8 mouse cellular contexts compared by ENCODE assay signal in genomic region chr13:96407040-96407439, GRCm38 (mm10). TPM values are rescaled to one million over a fixed set of nuclear protein-coding genes. Genes with fewer than 3 reads are reported as not detected.
DNase-seq lines count a peak whose midpoint lies in the region; ATAC-seq and TF ChIP-seq lines count a peak whose summit lies in the region.

No protein-coding gene starts in this region.

- H3K79me2 ChIP-seq in CH12.LX (replicated peaks; ENCODE audit: control insufficient read depth, extremely low read depth, insufficient read depth, poor library complexity, severe bottlenecking) = no peaks in the 10 kb centered on the region

- intact Hi-C loops in heart, postnatal 14 days (cut with DNase I) = loop anchor here (1.0 kb wide), 1 partner anchor 186 kb away; no protein-coding TSS in a partner anchor

- no peaks in the 10 kb centered on the region for H3K9me3 ChIP-seq in hindbrain, embryonic 10.5 days
- H3K9me3 ChIP-seq in hindbrain, embryonic 12.5 days (replicated peaks) = no peaks in the 10 kb centered on the region
- no peaks in the 10 kb centered on the region for H3K9me3 ChIP-seq in CH12.LX (replicated peaks; ENCODE audit: low read length)
- H3K9me3 ChIP-seq in limb, embryonic 13.5 days = no peaks in the 10 kb centered on the region

- 63% methylated on average over 4 of the region's 4 CpGs for WGBS in hindbrain, embryonic 10.5 days
- WGBS in hindbrain, embryonic 12.5 days = 75% methylated on average over 4 of the region's 4 CpGs
- 86% methylated on average over 4 of the region's 4 CpGs for WGBS in limb, embryonic 13.5 days

- peak; percentile 29 for TF ChIP-seq RAD21 in CH12.LX (IDR thresholded peaks at IDR 0.05; ENCODE audit: low read depth, low read length)

- peaks cover 91% of the 10 kb centered on the region for H3K36me3 ChIP-seq in hindbrain, embryonic 10.5 days
- H3K36me3 ChIP-seq in hindbrain, embryonic 12.5 days = peaks cover 71% of the 10 kb centered on the region
- H3K36me3 ChIP-seq in CH12.LX (replicated peaks in 1 of 2; ENCODE audit: control insufficient read depth in 1 of 2, insufficient read depth in 1 of 2, low read length in 1 of 2) = peaks cover 57 to 88% of the 10 kb centered on the region in 2 experiments
- H3K36me3 ChIP-seq in limb, embryonic 13.5 days = peaks cover 69% of the 10 kb centered on the region

- no peak overlapping the region for H3K27ac ChIP-seq in hindbrain, embryonic 10.5 days
- no peak overlapping the region for H3K27ac ChIP-seq in hindbrain, embryonic 12.5 days
- no peak overlapping the region for H3K27ac ChIP-seq in CH12.LX (ENCODE audit: insufficient read depth, low read depth)
- H3K27ac ChIP-seq in limb, embryonic 13.5 days = no peak overlapping the region

- no peak overlapping the region for H3K4me2 ChIP-seq in hindbrain, embryonic 12.5 days (replicated peaks)
- no peak overlapping the region for H3K4me2 ChIP-seq in CH12.LX (ENCODE audit: insufficient read depth, low read depth, poor library complexity, severe bottlenecking)
- H3K4me2 ChIP-seq in limb, embryonic 13.5 days (replicated peaks) = no peak overlapping the region

- no peak overlapping the region for H3K4me3 ChIP-seq in hindbrain, embryonic 10.5 days
- no peak overlapping the region for H3K4me3 ChIP-seq in hindbrain, embryonic 12.5 days
- H3K4me3 ChIP-seq in CH12.LX (replicated peaks in 1 of 3; ENCODE audit: low read depth in 2 of 3, low read length in 2 of 3, poor library complexity in 1 of 3) = no peak overlapping the region
- no peak overlapping the region for H3K4me3 ChIP-seq in limb, embryonic 13.5 days

- peak; percentile 37 for DNase-seq in hindbrain, embryonic 10.5 days (ENCODE audit: low spot score)
- DNase-seq in CH12.LX (ENCODE audit: extremely low read depth) = peak; percentile 13
- peak; percentile 43 for DNase-seq in adrenal gland, postnatal 14 days
- DNase-seq in heart, postnatal 14 days = peak; percentile 42 to 61
- peak; percentile 53 for DNase-seq in retina, postnatal 7 days (ENCODE audit: low read depth, low spot score)
- DNase-seq in spleen, adult 12 weeks (ENCODE audit: low spot score) = no peak

- TF ChIP-seq EP300 in CH12.LX (IDR thresholded peaks at IDR 0.05; ENCODE audit: low read length) = no peak

- dilution Hi-C loops in CH12.LX (cut with MboI; ENCODE audit: extremely low pct_ligation_motif_present, extremely low pct_unique_long_range_greater_than_20kb, low sequenced_read_pairs) = no loop called here

- in situ Hi-C loops in CH12.LX (cut with MboI; ENCODE audit: low pct_ligation_motif_present, low pct_unique_long_range_greater_than_20kb, low sequenced_read_pairs) = no loop called here

- 0 out of 2 replicates have a peak, but pooled peaks cover 3% of the 10 kb centered on the region for H3K4me1 ChIP-seq in hindbrain, embryonic 10.5 days (replicated peaks)
- H3K4me1 ChIP-seq in hindbrain, embryonic 12.5 days = no peaks in the 10 kb centered on the region
- no peaks in the 10 kb centered on the region for H3K4me1 ChIP-seq in CH12.LX (ENCODE audit: control insufficient read depth in 1 of 2, insufficient read depth in 2 of 2)
- H3K4me1 ChIP-seq in limb, embryonic 13.5 days = 0 out of 2 replicates have a peak, but pooled peaks cover 4% of the 10 kb centered on the region

- peak in 1 of 2 experiments; percentile 60; a peak in 2 of 4 replicates for TF ChIP-seq CTCF in CH12.LX (conservative IDR thresholded peaks at IDR 0.05 in 1 of 2, IDR thresholded peaks at IDR 0.05 in 1 of 2; ENCODE audit: low read depth in 2 of 2, low read length in 2 of 2)

- TF ChIP-seq POLR2A in CH12.LX (IDR thresholded peaks at IDR 0.05; ENCODE audit: low read depth, low read length) = no peak

- no peak overlapping the region for H3K9ac ChIP-seq in hindbrain, embryonic 12.5 days
- H3K9ac ChIP-seq in CH12.LX (ENCODE audit: insufficient read depth, low read depth) = no peak overlapping the region
- H3K9ac ChIP-seq in limb, embryonic 13.5 days = no peak overlapping the region

- H3K27me3 ChIP-seq in hindbrain, embryonic 10.5 days (ENCODE audit: insufficient read depth, poor library complexity, severe bottlenecking) = no peaks in the 10 kb centered on the region
- H3K27me3 ChIP-seq in hindbrain, embryonic 12.5 days = no peaks in the 10 kb centered on the region
- no peaks in the 10 kb centered on the region for H3K27me3 ChIP-seq in CH12.LX (replicated peaks)
- H3K27me3 ChIP-seq in limb, embryonic 13.5 days = no peaks in the 10 kb centered on the region

- no peak for ATAC-seq in hindbrain, embryonic 12.5 days (ENCODE audit: low FRiP score)
- ATAC-seq in limb, embryonic 13.5 days (ENCODE audit: low FRiP score, low read depth) = peak; percentile 54; the same call in 1 of the 2 replicates

TF ChIP-seq in CH12.LX, 34 proteins besides CTCF, POLR2A, EP300 and RAD21:
- TF ChIP-seq UBTF (IDR thresholded peaks at IDR 0.05; ENCODE audit: low read depth, low read length) (no peak), SMC3 (IDR thresholded peaks at IDR 0.05; ENCODE audit: low read depth, low read length) (peak; percentile 51)
TF ChIP-seq in CH12.LX: peak in this region for 1.

RNA-seq across cellular contexts. Expression of gene Poc5, which starts 18.9 kb away (rescaled TPM):
- 17.3 and 18.8 TPM in 2 replicates for polyA plus RNA-seq in hindbrain, embryonic 10.5 days (2016; fragmentation: Nextera tagmentation; extraction: Ambion mirVana)
- 31.0 and 34.1 TPM in 2 replicates for polyA plus RNA-seq in hindbrain, embryonic 12.5 days (2016; fragmentation: Nextera tagmentation; extraction: Ambion mirVana)
- total RNA-seq in CH12.LX (2012; rRNA removed) = 17.2 and 18.0 TPM in 2 replicates
- 21.6 and 23.8 TPM in 2 replicates for total RNA-seq in CH12.LX (2014; rRNA removed)
- polyA plus RNA-seq in CH12.LX (2012; ENCODE audit: insufficient read length, low read depth) = 31.0 and 37.5 TPM in 2 replicates
- total RNA-seq in adrenal gland, postnatal 14 days (2021) = 14.2 and 16.9 TPM in 2 replicates
- 10 to 100 TPM; 12.4 to 13.8 TPM for total RNA-seq in heart, postnatal 14 days (2021)
- polyA plus RNA-seq in limb, embryonic 13.5 days (2015; fragmentation: Nextera tagmentation; extraction: Ambion mirVana) = 13.8 and 16.5 TPM in 2 replicates
